Mouse (Mus musculus) gastrocnemius, adult 2 months (tissue): ENCODE measurements around the gene Ampd3. TPM values are rescaled to one million over a fixed set of nuclear protein-coding genes. Genes with fewer than 3 reads are reported as not detected.

Experiments
- DNase-seq: peaks from one replicate; pipeline ENCODE4 v3.0.0; 2022
- H3K27ac ChIP-seq: fragments of 200-600 bp; 2 replicates; pipeline ENCODE4 v1.8.1; 2022; ENCODE audit warnings: mild to moderate bottlenecking
- H3K4me3 ChIP-seq: fragments of 200-600 bp; 2 replicates; pipeline ENCODE4 v1.8.1; 2022; ENCODE audit warnings: mild to moderate bottlenecking, moderate library complexity
- CTCF ChIP-seq: fragments of 200-600 bp; IDR thresholded peaks from 2 replicates; pipeline ENCODE4 v1.8.1; 2022; ENCODE audit warnings: antibody characterized with exemption, mild to moderate bottlenecking, moderate library complexity
- intact Hi-C: fragments of 180-260 bp; cut with DNase I; formaldehyde crosslinking; loops from one replicate; pipeline ENCODE4 v1.15.1; 2025
- long read RNA-seq, 2 experiments: library from polyadenylated mRNA; stranded (forward); transcript quantifications; one replicate each; pipeline ENCODE4 v2.0.0; 2021
- total RNA-seq, 2 experiments: library from RNA; stranded (reverse); gene quantifications; 2 replicates each; pipeline ENCODE4 v1.2.3; 2021

Ampd3 gene
- 10 to 100 TPM in 1 of 2 experiments, 1 to 10 TPM in 1; 7.6 to 16.6 TPM for total RNA-seq
- long read RNA-seq, experiment 1, full-length matches to known transcripts = 16 of 24 reads
- long read RNA-seq, experiment 1, partial matches to known transcripts = 6 of 24 reads
- long read RNA-seq, experiment 1, other reads (novel, unspliced or antisense) = 2 of 24 reads
- long read RNA-seq, experiment 2, transcript Ampd3-206 (15 exons, 3,489 nt) = major isoform, 6 of 18 reads
- long read RNA-seq, experiment 2, transcript Ampd3-208 (15 exons, 3,337 nt) = major isoform, 6 of 18 reads
- long read RNA-seq, experiment 2, partial matches to known transcripts = 3 of 18 reads
- long read RNA-seq, experiment 2, other reads (novel, unspliced or antisense) = 3 of 18 reads

GRCm38 (mm10) chr7:110768001-110768400, at the start of gene Ampd3:
Ampd3 (plus strand) TSS chr7:110768206.
- no peak for DNase-seq
- Histone ChIP-seq H3K4me3 (peak within 1 kb of the TSS; percentile 89), H3K27ac (peak within 1 kb of the TSS; percentile 90)
- intact Hi-C loops = loop anchor here (5.0 kb wide), 1 partner anchor 41 kb away; no protein-coding TSS in a partner anchor
- no peak for TF ChIP-seq CTCF

GRCm38 (mm10) chr7:110718505-110718904, 49.5 kb upstream of the Ampd3 start:
- intact Hi-C loops = no loop called here
- Histone ChIP-seq H3K4me3 (no peak overlapping the region), H3K27ac (no peak overlapping the region)
- DNase-seq = no peak
- TF ChIP-seq CTCF = no peak

GRCm38 (mm10) chr7:110719857-110720256, 48.1 kb upstream of the Ampd3 start:
- no peak overlapping the region for H3K4me3 ChIP-seq
- intact Hi-C loops = no loop called here
- DNase-seq = no peak
- H3K27ac ChIP-seq = no peak overlapping the region
- TF ChIP-seq CTCF = no peak

- TF ChIP-seq CTCF = no peak
- DNase-seq = no peak
- intact Hi-C loops = no loop called here
- Histone ChIP-seq H3K27ac (no peak overlapping the region), H3K4me3 (no peak overlapping the region)
Observed at GRCm38 (mm10) chr7:110722183-110722582, 45.8 kb upstream of the Ampd3 start.

GRCm38 (mm10) chr7:110727049-110727448, 41.0 kb upstream of the Ampd3 start:
- Histone ChIP-seq H3K4me3 (no peak overlapping the region), H3K27ac (no peak overlapping the region)
- intact Hi-C loops = loop anchor here (1.0 to 5.0 kb wide), 3 partner anchors 40 to 290 kb away; partner anchors contain the start of gene Ampd3
- peak; percentile 89 for TF ChIP-seq CTCF
- DNase-seq = peak; percentile 45

- peak; percentile 46 for DNase-seq
- TF ChIP-seq CTCF = peak; percentile 68
- Histone ChIP-seq H3K4me3 (no peak overlapping the region), H3K27ac (no peak overlapping the region)
- intact Hi-C loops = loop anchor here (5.0 kb wide), 2 partner anchors 38 to 288 kb away; partner anchors contain the start of gene Ampd3
Observed at GRCm38 (mm10) chr7:110728876-110729275, 39.1 kb upstream of the Ampd3 start.

- intact Hi-C loops = loop anchor here (5.0 kb wide), 2 partner anchors 38 to 288 kb away; partner anchors contain the start of gene Ampd3
- no peak for TF ChIP-seq CTCF
- peak; percentile 9 for DNase-seq
- Histone ChIP-seq H3K27ac (no peak overlapping the region), H3K4me3 (no peak overlapping the region)
Observed at GRCm38 (mm10) chr7:110729295-110729694, 38.7 kb upstream of the Ampd3 start.

- Histone ChIP-seq H3K4me3 (no peak overlapping the region), H3K27ac (peak overlapping the region; percentile 49)
- no peak for TF ChIP-seq CTCF
- peak; percentile 39 for DNase-seq
- intact Hi-C loops = no loop called here
Observed at GRCm38 (mm10) chr7:110731091-110731967, 36.7 kb upstream of the Ampd3 start.

GRCm38 (mm10) chr7:110732001-110732632, 35.9 kb upstream of the Ampd3 start:
- intact Hi-C loops = no loop called here
- Histone ChIP-seq H3K4me3 (no peak overlapping the region), H3K27ac (peak overlapping the region; percentile 20; the same call in 1 of the 2 replicates)
- TF ChIP-seq CTCF = no peak
- DNase-seq = no peak

- no peak for DNase-seq
- Histone ChIP-seq H3K4me3 (no peak overlapping the region), H3K27ac (no peak overlapping the region)
- peak; percentile 37; the same call in 1 of the 2 replicates for TF ChIP-seq CTCF
- intact Hi-C loops = no loop called here
Observed at GRCm38 (mm10) chr7:110736914-110737313, 31.1 kb upstream of the Ampd3 start.

- intact Hi-C loops = no loop called here
- TF ChIP-seq CTCF = no peak
- no peak for DNase-seq
- peak overlapping the region; percentile 46 for H3K27ac ChIP-seq
- no peak overlapping the region for H3K4me3 ChIP-seq
Observed at GRCm38 (mm10) chr7:110739764-110740163, 28.2 kb upstream of the Ampd3 start.

- no peak for DNase-seq
- no peak overlapping the region for H3K4me3 ChIP-seq
- H3K27ac ChIP-seq = peak overlapping the region; percentile 46
- intact Hi-C loops = no loop called here
- TF ChIP-seq CTCF = no peak
Observed at GRCm38 (mm10) chr7:110740188-110740587, 27.8 kb upstream of the Ampd3 start.
